Mouse (Mus musculus) bone marrow, adult 2 months (tissue): ENCODE measurements around the gene Stt3a.

Experiments used
- CTCF ChIP-seq: fragments of 200-500 bp; IDR thresholded peaks from 2 replicates; pipeline ENCODE4 v1.5.1; 2011; ENCODE audit warnings: low read length, control low read depth; ENCODE audit not compliant: control insufficient read depth, insufficient read depth
- POLR2A ChIP-seq: fragments of 200-500 bp; IDR thresholded peaks from 2 replicates; pipeline ENCODE4 v1.6.1; 2011; ENCODE audit warnings: low read depth, mild to moderate bottlenecking, control low read depth, low read length, borderline replicate concordance; ENCODE audit not compliant: control insufficient read depth

GRCm38 (mm10) chr9:36803386-36803785 is 35.9 kb upstream of the Stt3a start:
- no peak for TF ChIP-seq CTCF
- TF ChIP-seq POLR2A: no peak
